Mouse (Mus musculus): ENCODE results near the gene Sh2d3c.
A peak's percentile ranks its signal among the peaks of the same experiment; 100 is the strongest.

Gene Sh2d3c

GRCm38 (mm10) chr2:32724832-32725790, 4.3 kb downstream of the Sh2d3c start:
- DNase-seq (ENCODE audit: low read depth, low spot score), result no peak

- peak; percentile 91 for DNase-seq (ENCODE audit: low read depth, low spot score)
These were observed 6.6 kb downstream of the Sh2d3c start for GRCm38 (mm10) chr2:32727435-32727834.

- no peak for DNase-seq (ENCODE audit: low read depth, low spot score)
These were observed 7.6 kb downstream of the Sh2d3c start for GRCm38 (mm10) chr2:32728463-32728862.

GRCm38 (mm10) chr2:32729547-32729946, 8.7 kb downstream of the Sh2d3c start:
- DNase-seq (ENCODE audit: low read depth, low spot score), result no peak

DNA sequence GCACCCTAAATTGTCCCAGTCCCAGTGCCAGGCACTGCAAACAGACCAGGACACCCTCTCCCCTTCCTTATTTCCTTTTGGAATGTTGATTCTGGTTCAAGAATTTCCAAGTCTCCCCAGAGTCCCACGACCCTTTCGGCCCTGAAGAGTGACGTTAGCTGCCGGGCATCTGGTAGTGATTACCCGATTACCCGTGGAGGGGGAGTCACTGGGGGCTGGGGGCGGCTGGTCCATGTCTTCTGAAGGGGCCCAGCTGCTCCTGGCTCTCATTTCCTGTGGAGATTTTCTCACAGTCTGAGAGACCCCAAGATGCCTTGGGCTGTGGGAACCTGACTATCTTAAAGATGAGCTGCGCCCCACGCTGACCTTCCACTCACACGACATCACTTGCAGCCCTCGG, 10.0 kb downstream of the Sh2d3c start:
- no peak for DNase-seq (ENCODE audit: low read depth, low spot score)

DNA sequence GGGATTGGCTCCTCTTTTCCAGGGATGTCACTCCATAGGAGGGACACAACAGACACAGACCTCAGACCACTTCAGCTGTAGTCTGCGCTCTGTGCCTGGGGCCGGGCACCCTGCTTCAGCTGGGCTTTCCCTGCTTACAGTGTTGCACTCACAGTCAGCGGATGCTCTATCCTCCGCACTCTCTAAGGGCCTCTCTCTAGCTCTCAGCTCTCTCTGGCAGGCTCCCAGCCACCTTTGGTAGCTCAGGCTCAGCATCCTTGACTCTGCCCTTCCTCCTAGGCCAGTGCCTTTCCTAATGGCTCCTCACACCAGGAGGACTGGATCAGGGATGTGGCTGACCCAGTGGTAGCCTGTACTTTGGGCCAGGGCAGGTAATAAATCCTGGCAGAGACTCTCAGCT, 11.1 kb downstream of the Sh2d3c start:
- DNase-seq (ENCODE audit: low read depth, low spot score), result no peak

DNA sequence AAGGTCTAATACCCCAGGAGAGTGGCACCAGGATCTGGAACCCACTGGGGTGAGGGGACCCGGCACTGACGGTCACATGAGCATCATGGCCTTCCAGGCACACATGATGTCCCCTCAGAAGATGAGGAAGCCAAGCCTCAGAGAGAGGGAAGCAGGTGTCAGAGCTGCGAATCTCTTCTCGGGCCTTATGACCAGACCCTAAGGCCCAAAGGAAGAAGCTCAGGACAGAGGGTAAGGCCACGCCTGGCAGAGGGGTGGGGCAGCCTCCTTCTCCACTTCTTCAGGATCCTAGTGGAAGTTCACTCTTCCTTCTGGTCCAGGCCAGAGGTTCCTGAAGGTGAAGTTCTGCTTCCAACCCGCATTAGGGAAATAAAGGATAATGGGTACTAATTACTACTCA, 11.8 kb downstream of the Sh2d3c start:
- no peak for DNase-seq (ENCODE audit: low read depth, low spot score)

DNA sequence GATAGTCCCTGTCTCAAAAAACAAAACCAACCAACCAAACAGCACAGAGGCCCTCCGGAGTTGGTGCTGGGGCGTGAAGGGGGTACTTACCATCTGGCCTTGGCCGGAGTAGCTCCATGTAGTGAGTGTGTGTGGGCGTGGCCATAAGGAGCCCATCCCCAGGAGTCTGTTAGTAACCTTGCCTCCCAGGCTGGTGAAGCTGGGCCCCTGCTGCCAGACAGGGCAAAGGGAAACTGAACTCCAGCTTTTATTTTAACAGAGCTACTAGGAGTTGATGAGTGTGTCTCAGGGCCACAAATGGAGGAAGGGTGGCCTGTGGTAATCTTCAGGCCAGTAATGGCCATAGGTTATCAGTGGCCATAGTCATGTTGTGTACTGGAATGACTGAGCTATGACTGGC, 13.6 kb downstream of the Sh2d3c start:
- DNase-seq (ENCODE audit: low read depth, low spot score), result no peak

DNA sequence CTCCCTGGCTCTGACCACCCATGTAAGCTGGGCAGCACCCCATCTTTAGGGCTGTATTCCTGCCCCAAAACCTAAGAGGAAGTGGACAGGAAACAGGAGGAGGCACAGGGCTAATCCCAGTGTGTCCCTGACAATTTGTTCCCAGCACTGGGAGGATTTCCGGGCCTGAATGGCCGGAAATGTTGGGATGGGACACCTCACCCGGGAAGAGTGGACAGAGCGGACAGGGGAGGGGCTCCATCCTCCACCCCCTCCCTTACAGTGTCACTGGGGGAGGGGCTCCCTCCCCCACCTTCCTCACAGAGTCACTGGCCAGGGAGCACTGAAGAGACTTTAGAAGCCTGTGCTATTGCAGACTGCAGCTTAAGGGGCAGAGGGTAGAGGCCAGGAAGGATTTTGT, 14.1 kb downstream of the Sh2d3c start:
- no peak for DNase-seq (ENCODE audit: low read depth, low spot score)

GRCm38 (mm10) chr2:32736306-32736829, 15.5 kb downstream of the Sh2d3c start:
- DNase-seq (ENCODE audit: low read depth, low spot score), result no peak

- DNase-seq (ENCODE audit: low read depth, low spot score), result no peak
These were observed 16.2 kb downstream of the Sh2d3c start for GRCm38 (mm10) chr2:32737008-32737407.

DNA sequence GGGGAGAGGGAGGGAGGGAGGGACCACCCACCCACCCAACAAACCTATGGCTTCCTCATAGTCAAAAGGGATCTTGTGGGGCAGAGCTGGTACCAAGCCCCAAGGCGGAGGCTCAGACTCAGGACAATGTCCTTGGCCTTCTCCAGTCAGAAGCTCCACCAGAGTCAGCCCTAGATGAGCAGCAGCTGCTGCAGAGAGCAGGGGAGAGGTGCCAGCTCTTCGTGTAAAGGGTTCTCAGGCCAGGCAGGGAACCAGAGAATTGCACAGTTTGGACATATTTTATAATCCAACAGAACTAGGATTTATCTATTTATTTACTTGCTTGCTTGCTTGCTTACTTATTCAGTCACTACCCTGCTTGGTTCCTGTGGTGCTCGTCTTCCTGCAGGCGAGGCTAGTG, 18.5 kb downstream of the Sh2d3c start:
- DNase-seq (ENCODE audit: low read depth, low spot score), result no peak

GRCm38 (mm10) chr2:32740916-32741272, 20.0 kb downstream of the Sh2d3c start, which contains the start of gene 6330409D20Rik:
Gene 6330409D20Rik, minus strand, starts transcription at chr2:32741016.
- DNase-seq (ENCODE audit: low read depth, low spot score), result no peak

DNA sequence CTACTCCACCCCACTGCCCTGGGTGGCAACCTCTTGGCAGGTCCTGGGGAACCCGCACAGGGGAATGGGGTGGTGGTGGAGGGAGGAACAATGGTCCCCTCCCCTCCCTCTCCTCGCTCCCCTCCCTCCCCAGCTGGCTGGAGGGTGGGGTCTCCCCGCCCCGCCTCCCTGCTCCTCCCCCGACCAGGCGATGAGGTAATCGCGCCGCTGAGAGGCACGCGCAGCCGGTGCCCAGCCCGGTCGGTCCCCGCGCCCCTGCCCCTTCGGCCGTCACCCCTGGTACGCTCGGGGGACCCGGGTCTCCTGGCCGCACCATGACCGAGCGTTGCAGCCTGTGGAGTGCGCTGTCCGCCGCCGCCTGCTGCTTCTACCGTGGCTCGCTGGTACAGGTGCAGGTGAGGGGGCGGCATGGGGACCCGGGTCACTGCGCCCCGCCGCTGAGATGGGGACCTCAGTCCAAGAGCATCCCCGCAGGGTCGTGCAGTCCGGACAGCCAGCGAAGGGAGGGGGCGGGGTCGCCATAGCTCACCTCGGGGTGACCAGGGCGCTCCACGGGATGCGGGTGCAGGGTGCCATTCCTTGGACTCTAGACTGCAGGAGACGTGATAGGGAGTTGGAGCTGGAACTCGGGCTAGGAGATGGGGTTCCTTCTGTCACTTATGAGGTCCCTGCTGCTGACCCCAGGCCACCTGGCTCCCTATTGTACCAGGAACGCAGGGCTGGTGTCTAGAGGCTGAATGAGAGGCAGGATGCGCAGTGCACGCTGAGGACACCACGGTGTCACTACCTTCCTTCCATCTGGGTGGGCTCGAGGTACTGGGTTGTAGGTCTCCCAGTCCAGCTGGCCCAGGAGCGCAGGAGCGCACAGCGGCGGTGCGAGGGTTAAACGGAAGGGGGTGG, 20.7 kb downstream of the Sh2d3c start:
- no peak for DNase-seq (ENCODE audit: low read depth, low spot score)

DNA sequence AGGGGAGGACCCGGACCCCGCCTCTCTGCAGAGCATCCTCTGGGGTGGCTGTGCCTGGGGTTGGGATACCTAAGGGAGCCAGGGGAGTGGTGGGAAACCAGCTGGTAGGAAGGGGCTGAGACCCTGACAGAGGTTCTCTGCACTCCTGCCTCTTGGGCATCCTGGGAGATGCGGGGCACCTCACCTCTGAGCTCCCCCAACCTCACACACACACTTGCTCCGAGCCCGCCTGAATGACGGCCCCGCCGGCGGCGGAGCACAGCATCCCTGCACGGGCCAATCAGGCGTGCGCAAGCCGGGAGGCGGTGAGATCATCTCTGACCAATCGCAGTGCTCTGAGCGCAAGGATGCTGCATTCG, 21.3 kb downstream of the Sh2d3c start:
- DNase-seq (ENCODE audit: low read depth, low spot score), result no peak

DNA sequence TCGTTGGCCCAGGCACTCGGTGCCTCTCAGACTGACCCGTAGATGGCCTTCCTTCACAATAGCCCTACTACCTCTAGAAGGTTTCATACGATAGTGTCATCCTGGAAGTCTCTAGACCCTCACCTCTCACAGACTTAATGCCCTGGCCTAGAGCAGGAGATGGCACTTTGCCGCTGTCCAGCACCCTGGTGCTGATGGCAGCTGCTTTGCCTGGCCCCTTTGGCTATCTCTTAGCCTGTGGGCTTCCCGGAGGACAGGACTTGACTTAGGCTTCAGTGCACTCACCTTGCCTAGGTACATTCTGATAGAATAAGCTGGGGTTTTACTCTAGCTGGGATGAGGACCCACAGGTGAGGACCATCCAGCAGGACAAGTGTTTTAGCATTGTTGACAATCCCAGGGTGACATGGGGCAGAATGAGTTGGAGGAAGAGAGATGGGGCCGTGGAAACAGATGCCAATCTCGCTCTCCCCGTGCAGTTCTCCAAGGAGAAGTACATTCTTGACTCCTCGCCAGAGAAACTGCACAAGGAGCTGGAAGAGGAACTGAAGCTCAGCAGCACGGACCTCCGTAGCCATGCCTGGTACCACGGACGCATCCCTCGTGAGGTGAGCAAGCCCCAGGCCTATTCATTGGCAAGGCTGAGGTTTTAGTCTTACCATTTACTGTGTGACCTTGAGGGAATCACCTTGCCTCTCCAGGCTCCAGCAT, 23.6 kb downstream of the Sh2d3c start:
- DNase-seq (ENCODE audit: low read depth, low spot score), result peak; percentile 41

- no peak for DNase-seq (ENCODE audit: low read depth, low spot score)
These were observed 28.2 kb downstream of the Sh2d3c start for GRCm38 (mm10) chr2:32749082-32749481.

DNA sequence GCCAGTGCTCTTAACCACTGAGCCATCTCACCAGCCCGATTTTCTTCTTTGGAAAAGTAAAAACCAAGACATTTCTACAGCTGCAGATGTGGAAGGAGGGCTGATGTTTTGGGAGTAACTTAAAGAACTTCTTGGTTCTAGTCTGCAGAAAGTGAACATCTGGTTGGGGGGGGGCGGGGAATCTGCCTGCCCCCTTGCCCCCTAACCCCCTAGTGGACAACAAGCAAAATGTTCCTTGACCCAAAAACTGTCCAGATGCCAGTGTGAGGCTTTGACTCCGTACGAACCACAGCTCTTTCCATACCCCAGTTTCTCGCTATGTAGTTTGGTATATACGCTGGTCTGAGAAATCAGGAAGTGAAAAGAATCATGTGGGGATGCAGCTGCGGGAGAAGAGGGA, 29.3 kb downstream of the Sh2d3c start:
- no peak for DNase-seq (ENCODE audit: low read depth, low spot score)

GRCm38 (mm10) chr2:32750887-32751664, 30.2 kb downstream of the Sh2d3c start:
- no peak for DNase-seq (ENCODE audit: low read depth, low spot score)

DNA sequence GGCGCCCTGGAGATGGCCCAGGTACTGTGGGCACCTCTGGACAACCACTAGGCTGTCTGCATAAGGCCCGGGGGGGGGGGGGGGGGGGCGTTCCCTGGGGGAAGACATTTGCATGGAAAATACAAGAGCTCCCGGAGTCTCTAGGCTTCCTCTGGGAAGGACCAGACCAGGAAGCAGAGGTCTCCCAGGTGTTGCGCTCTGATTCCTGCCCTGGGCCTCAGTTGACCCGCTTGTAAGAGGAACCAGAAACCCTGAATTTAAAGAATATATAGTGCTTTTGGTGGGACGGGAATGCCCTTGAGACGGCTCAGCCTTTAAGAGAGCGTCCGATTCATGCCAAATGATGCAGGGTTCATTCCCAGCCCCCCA, 30.8 kb downstream of the Sh2d3c start:
- DNase-seq (ENCODE audit: low read depth, low spot score), result no peak

- DNase-seq (ENCODE audit: low read depth, low spot score), result no peak
These were observed 31.3 kb downstream of the Sh2d3c start for GRCm38 (mm10) chr2:32752181-32752580.
